Mouse (Mus musculus) forebrain, postnatal 0 days (tissue): ENCODE results near the gene Bcl2l12. TPM values are rescaled to one million over a fixed set of nuclear protein-coding genes. Genes with fewer than 3 reads are reported as not detected.

Source experiments
- ATAC-seq: fragments of 200-750 bp; cut with Nextera tagmentation; 2 replicates; pipeline ENCODE4 v1.8.0; 2017; ENCODE audit warnings: mild to moderate bottlenecking, moderate library complexity
- DNase-seq: peaks from one replicate; pipeline ENCODE4 v3.0.0-alpha.2; 2015
- H3K27ac ChIP-seq: fragments of 300-500 bp; sonication (generic); 2 replicates; pipeline ENCODE4 v1.5.1; 2014; ENCODE audit warnings: low read depth, mild to moderate bottlenecking, antibody characterized with exemption, low read length, moderate library complexity, mixed read lengths
- H3K27me3 ChIP-seq: fragments of 300-500 bp; sonication (generic); 2 replicates; pipeline ENCODE4 v1.6.1; 2014; ENCODE audit warnings: mild to moderate bottlenecking, low read length, mixed read lengths; ENCODE audit not compliant: insufficient read depth
- H3K36me3 ChIP-seq: fragments of 300-500 bp; sonication (generic); 2 replicates; pipeline ENCODE4 v1.6.1; 2014; ENCODE audit warnings: mild to moderate bottlenecking, moderate library complexity; ENCODE audit not compliant: insufficient read depth
- H3K4me1 ChIP-seq: fragments of 300-500 bp; sonication (generic); 2 replicates; pipeline ENCODE4 v1.6.1; 2014; ENCODE audit warnings: antibody characterized with exemption; ENCODE audit not compliant: insufficient read depth
- H3K4me2 ChIP-seq: fragments of 300-500 bp; sonication (generic); 2 replicates; pipeline ENCODE4 v1.6.1; 2014; ENCODE audit warnings: low read depth, mild to moderate bottlenecking, moderate library complexity
- H3K4me3 ChIP-seq: fragments of 300-500 bp; sonication (generic); 2 replicates; pipeline ENCODE4 v1.5.1; 2014; ENCODE audit warnings: low read depth, low read length, mixed read lengths
- H3K9ac ChIP-seq: fragments of 300-500 bp; sonication (generic); 2 replicates; pipeline ENCODE4 v1.6.1; 2014; ENCODE audit warnings: mild to moderate bottlenecking
- H3K9me3 ChIP-seq: fragments of 300-500 bp; sonication (generic); 2 replicates; pipeline ENCODE4 v1.6.1; 2016; ENCODE audit warnings: low read length
- CTCF ChIP-seq: sonication (generic); IDR thresholded peaks from 2 replicates; pipeline ENCODE4 v1.5.1; 2016; ENCODE audit warnings: antibody characterized with exemption, control low read depth, low read depth
- WGBS: fragments of 180-500 bp; shearing (Covaris S2); extraction: QIAGEN DNeasy Blood & Tissue Kit; methylation state at CpG from one replicate; pipeline ENCODE4 v1.1.7; 2014; 5-methylcytosine and 5-hydroxymethylcytosine counted together
- polyA plus RNA-seq: library from polyadenylated mRNA; unstranded; fragments of >200 nt; fragmentation: Nextera tagmentation; extraction: Ambion mirVana; gene quantifications from 2 replicates; pipeline ENCODE4 v1.2.1, GENCODE M21; 2015
- total RNA-seq: library from RNA; depleted of rRNA; stranded (reverse); fragments of >200 nt; gene quantifications from 2 replicates; pipeline ENCODE4 v1.2.3, GENCODE M21; 2014

Gene Bcl2l12
- total and polyA plus RNA-seq, 2 experiments from 2014 or later: 7.5 to 7.8 TPM

DNA sequence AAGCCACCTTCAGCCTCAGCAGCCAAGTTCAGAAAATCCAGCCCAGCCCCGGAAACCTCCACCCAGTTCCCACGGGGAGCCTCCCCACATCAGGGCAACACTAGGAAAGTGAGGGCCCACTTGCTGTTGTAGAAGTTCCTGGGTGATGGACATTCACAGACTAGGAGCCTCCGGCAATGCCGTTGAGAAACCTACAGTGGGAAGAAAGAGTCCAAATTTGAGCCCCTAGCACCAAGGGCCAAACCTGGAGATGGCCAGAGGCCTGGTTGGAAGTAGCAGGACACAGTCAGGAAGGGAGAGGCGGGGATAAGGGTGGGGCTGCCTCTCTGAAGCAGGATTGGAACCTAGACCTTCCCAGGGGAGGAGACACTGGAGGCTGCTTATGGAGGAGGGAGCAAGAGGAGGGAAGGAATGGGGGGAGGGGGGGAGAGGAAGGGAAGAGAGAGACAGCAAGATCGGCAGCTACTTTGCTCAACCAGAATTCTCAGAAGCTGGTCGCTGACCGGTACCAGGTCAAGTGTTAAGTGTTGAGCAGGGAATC, 20.6 kb upstream of the Bcl2l12 start:
- Histone ChIP-seq H3K27ac (no peak overlapping the region), H3K9me3 (no peaks in the 10 kb centered on the region), H3K27me3 (no peaks in the 10 kb centered on the region), H3K4me2 (no peak overlapping the region), H3K9ac (no peak overlapping the region), H3K4me1 (peaks cover 17% of the 10 kb centered on the region), H3K36me3 (no peaks in the 10 kb centered on the region), H3K4me3 (no peak overlapping the region)
- DNase-seq: no peak
- no peak for ATAC-seq
- WGBS: 44% methylated on average over 8 of the region's 8 CpGs
- no peak for TF ChIP-seq CTCF

DNA sequence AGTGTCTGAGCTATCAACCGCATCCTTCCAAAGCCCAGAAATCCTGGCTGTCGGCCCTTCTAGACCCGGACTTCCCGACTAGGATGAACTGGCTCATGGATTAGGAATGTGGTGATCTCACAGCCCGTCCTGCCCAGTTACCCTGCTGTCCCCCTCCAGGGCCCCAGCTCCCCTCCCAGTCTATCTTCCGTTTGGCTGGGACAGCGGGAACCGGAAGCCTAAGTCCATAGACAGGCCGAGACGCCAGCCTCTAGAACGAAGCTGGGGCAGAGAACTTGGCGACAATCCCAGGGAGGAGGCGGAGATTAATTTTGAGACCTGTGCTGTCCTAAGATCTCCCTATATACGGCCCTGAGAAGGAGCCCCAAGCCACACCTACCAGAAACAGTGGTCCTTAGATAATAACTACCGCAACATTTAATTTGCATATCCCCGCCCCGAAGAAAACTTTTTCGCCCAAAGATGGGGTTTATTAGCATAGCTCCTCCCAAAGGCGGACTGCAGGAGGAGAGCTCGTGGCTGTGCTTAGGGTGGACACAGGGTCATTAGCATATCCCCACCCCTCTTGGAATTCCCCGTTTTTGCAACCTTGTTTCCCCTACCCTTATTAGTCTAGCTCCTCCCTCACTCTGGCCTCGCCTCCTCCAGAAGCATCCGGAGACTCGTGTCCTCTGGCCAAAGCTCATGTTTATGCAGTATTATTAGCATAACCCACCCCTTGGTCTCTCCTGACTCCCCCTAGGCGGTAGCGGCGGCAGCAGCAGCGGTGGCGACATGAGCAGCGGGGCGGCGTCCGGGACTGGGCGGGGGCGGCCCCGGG, 18.9 kb upstream of the Bcl2l12 start, which contains the start of gene Rras:
Gene Rras, plus strand, starts transcription at position 720 of the 820 bp plus-strand sequence.
- H3K9ac ChIP-seq: peak within 1 kb of the TSS; percentile 31
- no peaks in the 10 kb centered on the region for H3K9me3 ChIP-seq
- no peaks in the 10 kb centered on the region for H3K27me3 ChIP-seq
- H3K4me1 ChIP-seq: peaks cover 17% of the 10 kb centered on the region
- peak within 1 kb of the TSS; percentile 89 for H3K4me2 ChIP-seq
- peak within 1 kb of the TSS; percentile 69 for H3K4me3 ChIP-seq
- 2% methylated on average over 36 of the region's 36 CpGs for WGBS
- peaks cover 15% of the 10 kb centered on the region for H3K36me3 ChIP-seq
- ATAC-seq: peak; percentile 54
- H3K27ac ChIP-seq: peak within 1 kb of the TSS; percentile 62
- DNase-seq: peak; percentile 82
- TF ChIP-seq CTCF: peak; percentile 30; the same call in 1 of the 2 replicates

GRCm38 (mm10) chr7:45016761-45017160, 18.2 kb upstream of the Bcl2l12 start:
- Histone ChIP-seq H3K4me3 (peak overlapping the region; percentile 69), H3K4me2 (peak overlapping the region; percentile 89), H3K27me3 (no peaks in the 10 kb centered on the region), H3K27ac (peak overlapping the region; percentile 62), H3K4me1 (peaks cover 17% of the 10 kb centered on the region), H3K36me3 (peaks cover 22% of the 10 kb centered on the region), H3K9ac (peak overlapping the region; percentile 31), H3K9me3 (no peaks in the 10 kb centered on the region)
- DNase-seq: no peak
- 3% methylated on average over 4 of the region's 4 CpGs for WGBS
- ATAC-seq: no peak
- no peak for TF ChIP-seq CTCF

- no peaks in the 10 kb centered on the region for H3K27me3 ChIP-seq
- 1% methylated on average over 68 of the region's 69 CpGs for WGBS
- ATAC-seq: peak; percentile 96
Observed at GRCm38 (mm10) chr7:45015957-45016612, 17.6 kb upstream of the Bcl2l12 start, which contains the start of gene Scaf1. Gene Scaf1, minus strand, starts transcription at chr7:45016363.

DNA sequence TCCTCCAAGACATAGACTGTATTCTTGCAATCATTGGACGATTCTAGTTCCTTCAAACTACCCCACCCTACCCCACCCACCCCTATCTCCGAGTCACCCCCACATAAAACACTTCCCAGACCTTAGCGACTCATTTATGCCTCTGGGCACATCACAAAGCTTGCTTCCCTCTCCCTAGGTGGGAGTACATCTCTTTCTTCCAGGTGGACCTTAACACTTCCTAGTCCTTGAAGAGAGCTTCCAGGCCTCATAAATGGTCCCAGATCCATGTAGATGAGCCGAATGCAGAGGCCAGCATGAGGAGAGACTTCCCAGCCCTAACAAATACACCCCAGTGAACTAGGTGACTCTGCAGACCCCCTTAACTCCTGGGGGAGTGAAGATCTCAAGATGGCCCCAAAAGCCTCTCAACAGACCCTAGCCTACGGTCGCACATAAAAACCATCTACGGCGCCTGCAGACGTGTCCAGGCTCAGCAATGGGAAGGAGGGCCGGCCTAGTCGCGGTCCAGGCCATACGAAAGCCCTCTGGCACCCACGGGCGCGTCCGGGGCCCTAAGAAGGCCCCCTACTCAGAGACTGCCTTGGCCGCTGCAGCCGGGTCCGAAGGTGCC, 16.9 kb upstream of the Bcl2l12 start:
- Histone ChIP-seq H3K9me3 (no peaks in the 10 kb centered on the region), H3K9ac (peak overlapping the region; percentile 93), H3K27ac (peak overlapping the region; percentile 78), H3K4me2 (peak overlapping the region; percentile 71), H3K36me3 (peaks cover 29% of the 10 kb centered on the region), H3K4me1 (peaks cover 17% of the 10 kb centered on the region), H3K27me3 (no peaks in the 10 kb centered on the region), H3K4me3 (peak overlapping the region; percentile 69)
- no peak for TF ChIP-seq CTCF
- DNase-seq: no peak
- no peak for ATAC-seq
- WGBS: 3% methylated on average over 20 of the region's 20 CpGs

More at GRCm38 (mm10) chr7:45015957-45016612, 17.6 kb upstream of the Bcl2l12 start, which contains the start of gene Scaf1:
- DNase-seq: peak; percentile 99
- Histone ChIP-seq H3K9ac (peak within 1 kb of the TSS; percentile 93), H3K4me2 (peak within 1 kb of the TSS; percentile 89), H3K4me1 (peaks cover 17% of the 10 kb centered on the region), H3K4me3 (peak within 1 kb of the TSS; percentile 69), H3K9me3 (no peaks in the 10 kb centered on the region), H3K36me3 (peaks cover 28% of the 10 kb centered on the region), H3K27ac (peak within 1 kb of the TSS; percentile 78)
- no peak for TF ChIP-seq CTCF

DNA sequence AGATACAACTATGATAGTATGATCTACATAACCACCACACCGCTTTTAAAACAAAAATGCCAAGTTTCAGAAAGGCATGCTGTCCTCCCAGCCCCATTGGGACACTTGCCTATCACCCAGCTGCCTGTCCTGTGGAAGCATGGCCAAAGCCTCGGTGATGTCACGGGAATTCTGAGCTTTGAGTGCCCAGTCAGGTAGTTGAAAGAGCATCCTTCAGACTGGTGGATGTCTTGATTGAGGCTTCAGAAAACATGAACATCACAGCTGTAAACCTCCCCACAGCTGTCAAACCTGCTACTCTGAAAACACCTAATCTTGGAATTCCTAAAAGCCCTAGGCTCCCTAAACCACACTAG, 15.6 kb upstream of the Bcl2l12 start:
- no peak overlapping the region for H3K9ac ChIP-seq
- 95% methylated on average over 3 of the region's 3 CpGs for WGBS
- H3K4me3 ChIP-seq: no peak overlapping the region
- no peak overlapping the region for H3K4me2 ChIP-seq
- TF ChIP-seq CTCF: no peak
- no peak overlapping the region for H3K27ac ChIP-seq
- ATAC-seq (no peak), DNase-seq (no peak)
- H3K9me3 ChIP-seq: no peaks in the 10 kb centered on the region
- peaks cover 42% of the 10 kb centered on the region for H3K36me3 ChIP-seq
- H3K4me1 ChIP-seq: peaks cover 17% of the 10 kb centered on the region
- H3K27me3 ChIP-seq: no peaks in the 10 kb centered on the region
